Mouse (Mus musculus): ENCODE measurements around the gene Ubxn6. TPM values are rescaled to one million over a fixed set of nuclear protein-coding genes. Genes with fewer than 3 reads are reported as not detected.

Ubxn6 gene
- polyA plus RNA-seq, 1 experiment from 2014 or later = 14.2 TPM

DNA sequence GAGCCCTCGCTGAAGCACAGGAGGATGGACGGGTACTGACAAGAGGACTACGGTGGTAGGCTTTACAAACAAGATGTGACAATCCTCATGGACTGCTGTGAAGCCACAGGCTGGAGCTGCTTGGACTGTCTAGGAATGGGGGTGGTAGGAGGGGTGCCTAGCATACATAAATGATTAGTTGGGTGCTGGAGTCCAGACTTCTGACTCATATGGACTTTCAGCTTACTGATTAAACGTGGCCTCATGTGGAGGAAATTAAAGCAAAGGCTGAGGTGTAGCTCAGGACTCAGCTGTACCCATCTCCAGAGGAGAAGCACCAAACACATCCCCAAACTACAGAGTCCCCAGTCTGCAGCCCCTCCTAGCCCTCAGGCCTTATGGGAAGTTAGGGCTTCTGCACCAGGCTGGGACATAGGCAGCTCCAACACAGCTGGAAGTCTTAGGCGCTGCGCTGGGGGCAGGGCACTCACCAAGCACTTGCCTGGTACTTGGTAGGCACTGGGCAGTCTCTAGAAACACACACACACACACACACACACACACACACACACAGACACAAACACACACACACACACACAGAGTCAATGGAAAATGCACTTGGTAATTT, 42.6 kb downstream of the Ubxn6 start:
- H3K4me2 ChIP-seq = peak overlapping the region; percentile 21; the same call in 1 of the 2 replicates
- peak overlapping the region; percentile 98; the same call in 1 of the 2 replicates for H3K9ac ChIP-seq
- no peak for DNase-seq
- H3K27me3 ChIP-seq = no peaks in the 10 kb centered on the region
- H3K4me3 ChIP-seq (replicated peaks) = no peak overlapping the region
- no peaks in the 10 kb centered on the region for H3K9me3 ChIP-seq (replicated peaks)
- no peak for ATAC-seq (ENCODE audit: low read depth)
- 71% methylated on average over 6 of the region's 6 CpGs for WGBS (ENCODE audit: insufficient replicate concordance)
- H3K4me1 ChIP-seq (replicated peaks) = peaks cover 87% of the 10 kb centered on the region
- H3K36me3 ChIP-seq = peaks cover 61% of the 10 kb centered on the region
- H3K27ac ChIP-seq = peak overlapping the region; percentile 53

DNA sequence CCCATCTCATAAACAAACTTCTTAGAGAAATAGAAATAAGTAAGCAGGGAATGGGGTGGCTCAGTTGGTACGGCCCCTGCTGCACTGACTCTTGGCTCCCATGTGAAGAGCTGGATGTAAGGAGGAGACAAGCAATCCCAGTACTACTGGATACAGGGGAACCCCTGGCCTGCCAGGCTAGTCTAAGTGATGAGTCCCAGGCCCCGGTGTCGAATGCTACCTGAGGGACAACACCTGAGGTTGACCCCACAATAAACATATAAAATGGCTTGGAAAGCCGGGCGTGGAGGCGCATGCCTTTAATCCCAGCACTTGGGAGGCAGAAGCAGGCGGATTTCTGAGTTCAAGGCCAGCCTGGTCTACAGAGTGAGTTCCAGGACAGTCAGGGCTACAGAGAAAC, 43.4 kb downstream of the Ubxn6 start:
- no peak for DNase-seq
- H3K36me3 ChIP-seq = peaks cover 69% of the 10 kb centered on the region
- no peak for ATAC-seq (ENCODE audit: low read depth)
- 0 out of 2 replicates have a peak overlapping the region, but pooled peaks have one; percentile 15 for H3K9ac ChIP-seq
- no peaks in the 10 kb centered on the region for H3K9me3 ChIP-seq (replicated peaks)
- H3K4me1 ChIP-seq (replicated peaks) = peaks cover 89% of the 10 kb centered on the region
- no peak overlapping the region for H3K4me3 ChIP-seq (replicated peaks)
- WGBS (ENCODE audit: insufficient replicate concordance) = 77% methylated on average over 7 of the region's 7 CpGs
- no peaks in the 10 kb centered on the region for H3K27me3 ChIP-seq
- H3K4me2 ChIP-seq = peak overlapping the region; percentile 14; the same call in 1 of the 2 replicates
- peak overlapping the region; percentile 68 for H3K27ac ChIP-seq

DNA sequence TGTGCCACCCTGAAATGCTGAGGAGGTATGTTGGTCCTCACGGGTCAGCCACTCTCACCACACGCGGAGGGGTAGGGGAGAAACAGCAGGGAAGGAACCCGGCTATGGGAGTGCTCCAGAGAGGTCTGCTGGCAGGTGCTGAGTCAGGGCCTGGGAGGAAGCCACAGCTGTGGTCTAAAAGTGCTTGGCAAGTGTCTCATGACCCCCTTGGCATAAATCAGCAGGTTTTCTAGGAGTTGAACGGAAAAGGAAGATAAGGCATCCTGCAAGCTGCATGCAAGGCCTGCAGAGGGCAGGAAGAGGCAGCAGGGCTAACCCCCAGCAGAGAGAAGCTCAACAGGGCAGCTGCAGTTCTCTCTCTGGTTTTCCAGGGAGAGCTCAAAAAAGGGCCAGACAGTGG, 43.9 kb downstream of the Ubxn6 start:
- Histone ChIP-seq H3K4me2 (peak overlapping the region; percentile 14; the same call in 1 of the 2 replicates), H3K9ac (0 out of 2 replicates have a peak overlapping the region, but pooled peaks have one; percentile 15), H3K4me3 (replicated peaks) (no peak overlapping the region), H3K4me1 (replicated peaks) (peaks cover 94% of the 10 kb centered on the region), H3K9me3 (replicated peaks) (no peaks in the 10 kb centered on the region), H3K27me3 (no peaks in the 10 kb centered on the region), H3K27ac (peak overlapping the region; percentile 68), H3K36me3 (peaks cover 70% of the 10 kb centered on the region)
- no peak for DNase-seq
- 18% methylated on average over 5 of the region's 5 CpGs for WGBS (ENCODE audit: insufficient replicate concordance)
- peak; percentile 54 for ATAC-seq (ENCODE audit: low read depth)

DNA sequence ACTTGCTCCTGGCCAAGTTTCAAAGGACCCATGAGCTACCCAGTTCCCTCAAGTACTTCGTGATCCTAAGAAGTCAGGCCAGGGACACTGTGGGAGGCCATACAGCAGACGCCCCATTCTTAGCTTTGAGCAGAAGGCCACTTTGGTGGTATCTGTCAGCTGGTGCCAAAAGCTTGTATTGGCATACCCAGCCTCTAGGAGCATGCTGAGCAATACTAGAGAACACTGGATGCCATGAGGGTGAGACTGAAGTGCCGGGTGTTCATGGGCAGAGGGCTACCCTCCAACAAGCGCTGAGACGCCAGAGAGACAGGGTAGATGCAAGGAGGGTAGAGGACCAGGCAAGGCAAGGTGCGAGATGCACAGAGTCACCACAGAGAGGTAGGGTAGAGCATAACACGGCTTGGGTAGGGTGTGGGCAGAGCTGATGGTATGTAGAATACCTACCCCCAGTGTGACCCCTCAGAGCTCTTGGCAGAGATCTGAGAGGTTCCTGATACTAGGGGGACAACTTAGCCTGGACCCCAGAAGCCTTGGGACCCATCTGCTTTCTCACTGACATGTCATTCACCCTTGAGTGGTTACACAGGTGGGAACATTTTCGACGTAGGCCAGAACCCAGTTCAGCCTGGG, 44.5 kb downstream of the Ubxn6 start:
- WGBS (ENCODE audit: insufficient replicate concordance) = 85% methylated on average over 9 of the region's 9 CpGs
- Histone ChIP-seq H3K27me3 (no peaks in the 10 kb centered on the region), H3K27ac (peak overlapping the region; percentile 45; the same call in 1 of the 2 replicates), H3K9me3 (replicated peaks) (no peaks in the 10 kb centered on the region), H3K9ac (no peak overlapping the region), H3K4me1 (replicated peaks) (peaks cover 94% of the 10 kb centered on the region), H3K36me3 (peaks cover 70% of the 10 kb centered on the region), H3K4me3 (replicated peaks) (no peak overlapping the region), H3K4me2 (0 out of 2 replicates have a peak overlapping the region, but pooled peaks have one; percentile 6)
- ATAC-seq (ENCODE audit: low read depth) = no peak
- no peak for DNase-seq

DNA sequence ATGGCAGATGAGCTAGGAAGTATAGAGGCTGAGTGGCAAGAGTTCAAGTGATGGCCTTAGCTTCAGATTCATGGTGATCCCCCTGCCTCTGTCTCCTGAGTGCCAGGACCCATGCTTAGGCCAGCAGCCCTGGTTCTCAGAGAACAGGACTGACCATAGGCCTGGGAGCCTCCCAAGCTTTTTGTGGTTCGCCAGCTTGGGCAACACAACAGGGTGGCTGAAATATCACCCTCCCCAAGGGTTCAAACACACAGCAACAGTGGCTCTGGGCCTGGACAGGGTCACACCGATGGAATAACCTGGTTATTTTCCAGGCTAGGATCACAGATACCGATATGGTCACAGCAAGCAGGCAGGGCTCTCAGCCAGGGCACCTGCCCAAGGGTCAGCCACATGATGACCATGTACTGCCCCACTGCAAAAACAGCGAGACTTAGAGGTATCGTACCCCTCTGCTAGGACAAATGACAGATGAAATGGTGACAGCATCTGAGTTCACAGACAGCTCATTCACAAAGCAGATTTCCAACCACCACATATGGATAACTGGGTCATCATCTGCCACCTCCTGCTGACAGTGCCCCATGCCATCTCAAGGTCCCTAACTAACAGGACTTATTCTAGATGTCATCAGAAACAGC, 46.9 kb downstream of the Ubxn6 start:
- no peak overlapping the region for H3K27ac ChIP-seq
- no peak for DNase-seq
- H3K27me3 ChIP-seq = no peaks in the 10 kb centered on the region
- no peak overlapping the region for H3K9ac ChIP-seq
- H3K4me3 ChIP-seq (replicated peaks) = no peak overlapping the region
- H3K36me3 ChIP-seq = peaks cover 63% of the 10 kb centered on the region
- WGBS (ENCODE audit: insufficient replicate concordance) = 81% methylated on average over 5 of the region's 5 CpGs
- H3K4me1 ChIP-seq (replicated peaks) = peaks cover 94% of the 10 kb centered on the region
- H3K9me3 ChIP-seq (replicated peaks) = no peaks in the 10 kb centered on the region
- H3K4me2 ChIP-seq = no peak overlapping the region
- no peak for ATAC-seq (ENCODE audit: low read depth)

DNA sequence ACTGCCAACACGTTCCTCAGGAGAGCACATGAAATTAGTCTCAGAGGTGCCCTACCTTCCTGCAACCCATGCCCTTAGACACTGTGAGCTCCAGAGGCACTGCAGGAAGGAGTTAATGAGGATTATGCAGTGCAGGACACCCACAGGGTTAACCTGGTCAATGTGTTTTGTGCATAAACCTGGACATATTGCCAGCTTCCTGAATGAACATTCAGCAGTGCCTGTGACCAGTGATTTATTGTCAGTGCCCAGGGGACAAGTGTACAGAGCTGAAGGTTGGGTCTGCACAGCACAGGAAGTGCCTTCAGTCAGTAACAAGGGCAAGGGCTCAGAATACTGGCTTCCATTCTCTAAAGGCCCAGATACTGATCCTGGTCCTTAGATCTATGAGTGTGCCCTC, 47.9 kb downstream of the Ubxn6 start:
- H3K4me2 ChIP-seq = no peak overlapping the region
- no peak overlapping the region for H3K4me3 ChIP-seq (replicated peaks)
- H3K9me3 ChIP-seq (replicated peaks) = no peaks in the 10 kb centered on the region
- no peak for ATAC-seq (ENCODE audit: low read depth)
- WGBS (ENCODE audit: insufficient replicate concordance) = 68% methylated on average over 1 of the region's 1 CpGs
- H3K4me1 ChIP-seq (replicated peaks) = peaks cover 94% of the 10 kb centered on the region
- no peak for DNase-seq
- H3K27me3 ChIP-seq = no peaks in the 10 kb centered on the region
- peaks cover 66% of the 10 kb centered on the region for H3K36me3 ChIP-seq
- H3K27ac ChIP-seq = no peak overlapping the region
- no peak overlapping the region; the same call in 1 of the 2 replicates for H3K9ac ChIP-seq

DNA sequence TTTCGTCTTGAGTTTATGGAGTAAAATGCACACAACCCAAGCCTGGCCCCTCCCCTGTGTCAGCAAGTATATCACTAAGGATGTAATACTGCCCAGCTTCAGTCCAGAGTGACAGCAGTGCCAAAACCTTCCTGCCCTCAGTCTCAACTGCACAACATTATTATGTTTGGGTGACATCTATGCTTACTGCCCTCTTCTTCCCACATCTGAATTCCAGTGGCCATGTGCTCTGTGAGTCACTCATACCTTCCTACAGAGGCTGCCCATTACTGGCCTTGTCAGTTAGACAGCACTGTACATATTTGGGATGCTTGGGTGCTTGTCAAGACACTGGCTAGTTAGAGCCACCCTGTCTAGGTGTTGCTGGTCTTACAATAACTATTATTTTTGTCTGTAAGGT, 48.5 kb downstream of the Ubxn6 start:
- ATAC-seq (ENCODE audit: low read depth) = no peak
- Histone ChIP-seq H3K4me3 (replicated peaks) (no peak overlapping the region), H3K9ac (no peak overlapping the region), H3K4me1 (replicated peaks) (peaks cover 91% of the 10 kb centered on the region), H3K27me3 (no peaks in the 10 kb centered on the region), H3K27ac (no peak overlapping the region), H3K4me2 (no peak overlapping the region), H3K36me3 (peaks cover 64% of the 10 kb centered on the region), H3K9me3 (replicated peaks) (no peaks in the 10 kb centered on the region)
- 78% methylated on average over 1 of the region's 1 CpGs for WGBS (ENCODE audit: insufficient replicate concordance)
- DNase-seq = no peak

DNA sequence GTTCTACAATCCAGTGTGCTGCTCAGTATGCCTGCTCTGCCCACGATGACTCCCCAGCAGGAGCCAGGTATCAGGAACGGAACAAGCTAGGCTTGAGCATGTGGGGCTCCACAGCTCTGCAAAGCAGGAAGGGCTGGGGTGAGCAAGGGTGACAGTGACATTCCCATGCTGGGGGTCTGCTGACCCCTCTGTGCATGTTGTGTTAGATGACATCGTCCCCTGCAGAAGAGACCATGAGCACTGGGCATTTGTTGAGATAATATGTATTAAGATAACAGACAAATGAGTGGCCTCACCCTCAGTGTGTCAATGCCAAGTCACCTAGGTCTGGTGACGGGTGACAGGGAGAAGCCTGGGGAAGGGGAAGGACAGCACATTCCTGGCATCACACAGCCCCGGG, 49.9 kb downstream of the Ubxn6 start:
- Histone ChIP-seq H3K27me3 (no peaks in the 10 kb centered on the region), H3K27ac (no peak overlapping the region), H3K36me3 (peaks cover 62% of the 10 kb centered on the region), H3K4me2 (no peak overlapping the region), H3K9me3 (replicated peaks) (no peaks in the 10 kb centered on the region), H3K4me3 (replicated peaks) (no peak overlapping the region), H3K9ac (no peak overlapping the region), H3K4me1 (replicated peaks) (peaks cover 81% of the 10 kb centered on the region)
- DNase-seq (no peak), ATAC-seq (ENCODE audit: low read depth) (no peak)
- 66% methylated on average over 5 of the region's 5 CpGs for WGBS (ENCODE audit: insufficient replicate concordance)

DNA sequence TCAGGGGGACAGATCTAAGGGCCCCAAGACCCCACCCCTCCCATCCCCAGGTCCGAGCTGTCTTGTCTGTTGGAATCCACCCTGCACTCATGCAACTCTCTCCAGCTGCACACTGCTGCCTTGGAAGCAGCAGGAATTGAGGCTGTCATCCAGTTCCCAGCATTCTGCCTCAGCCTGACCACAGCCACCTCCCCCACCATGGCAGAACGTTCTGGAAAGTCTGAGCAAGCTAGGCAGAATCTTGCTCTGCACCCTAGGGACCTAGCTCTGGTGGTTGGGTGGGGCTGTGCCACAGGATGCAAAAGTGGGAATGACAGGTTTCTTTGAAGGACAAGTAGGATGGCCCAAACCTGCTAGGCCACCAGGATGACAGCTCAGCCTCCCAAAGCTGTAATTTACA, 50.4 kb downstream of the Ubxn6 start:
- H3K4me2 ChIP-seq = no peak overlapping the region
- no peaks in the 10 kb centered on the region for H3K9me3 ChIP-seq (replicated peaks)
- DNase-seq (no peak), ATAC-seq (ENCODE audit: low read depth) (no peak)
- peaks cover 63% of the 10 kb centered on the region for H3K36me3 ChIP-seq
- H3K27ac ChIP-seq = no peak overlapping the region
- no peak overlapping the region for H3K9ac ChIP-seq
- no peak overlapping the region for H3K4me3 ChIP-seq (replicated peaks)
- WGBS (ENCODE audit: insufficient replicate concordance) = 63% methylated on average over 2 of the region's 2 CpGs
- peaks cover 76% of the 10 kb centered on the region for H3K4me1 ChIP-seq (replicated peaks)
- no peaks in the 10 kb centered on the region for H3K27me3 ChIP-seq

DNA sequence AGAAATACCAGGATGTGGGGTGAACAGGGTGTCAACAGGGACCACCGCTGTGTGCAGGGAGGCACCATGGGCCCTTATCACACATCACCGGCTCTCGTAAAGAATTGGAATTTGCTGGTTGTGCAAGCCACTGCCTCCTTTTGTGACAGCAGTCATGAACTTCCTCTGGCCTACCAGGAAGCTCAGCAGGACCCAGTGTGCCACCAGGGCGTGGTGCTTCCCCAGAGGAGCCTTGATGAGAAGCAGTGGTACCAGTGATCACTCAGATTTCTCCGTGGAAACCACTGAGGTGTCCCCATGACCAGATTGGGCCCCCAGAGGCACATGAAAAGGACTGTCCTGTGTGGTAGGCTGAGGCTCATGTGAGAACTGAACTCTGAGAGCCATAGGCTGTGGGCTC, 51.4 kb downstream of the Ubxn6 start:
- DNase-seq (no peak), ATAC-seq (ENCODE audit: low read depth) (0 out of 2 replicates have a peak, but pooled peaks have one; percentile 11)
- no peaks in the 10 kb centered on the region for H3K9me3 ChIP-seq (replicated peaks)
- peaks cover 63% of the 10 kb centered on the region for H3K36me3 ChIP-seq
- H3K27ac ChIP-seq = no peak overlapping the region
- WGBS (ENCODE audit: insufficient replicate concordance) = 40% methylated on average over 5 of the region's 5 CpGs
- no peak overlapping the region for H3K4me2 ChIP-seq
- peaks cover 68% of the 10 kb centered on the region for H3K4me1 ChIP-seq (replicated peaks)
- no peak overlapping the region for H3K4me3 ChIP-seq (replicated peaks)
- no peak overlapping the region for H3K9ac ChIP-seq
- no peaks in the 10 kb centered on the region for H3K27me3 ChIP-seq

DNA sequence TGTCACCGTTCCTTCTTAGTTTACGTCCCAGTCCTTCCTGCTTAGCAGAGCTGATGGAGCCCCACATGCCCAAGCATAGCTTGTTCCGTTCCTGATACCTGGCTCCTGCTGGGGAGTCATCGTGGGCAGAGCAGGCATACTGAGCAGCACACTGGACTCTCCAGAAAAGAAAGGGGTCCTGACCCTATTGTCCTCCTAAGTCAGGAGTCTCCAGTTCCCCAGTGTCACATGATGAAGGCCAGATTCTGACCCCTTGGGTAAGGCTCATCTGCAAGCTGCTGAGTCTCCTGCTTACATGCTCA, 51.9 kb downstream of the Ubxn6 start:
- DNase-seq = no peak
- WGBS (ENCODE audit: insufficient replicate concordance) = 82% methylated on average over 4 of the region's 4 CpGs
- no peak for ATAC-seq (ENCODE audit: low read depth)
- Histone ChIP-seq H3K4me1 (replicated peaks) (peaks cover 63% of the 10 kb centered on the region), H3K4me2 (no peak overlapping the region), H3K27me3 (no peaks in the 10 kb centered on the region), H3K4me3 (replicated peaks) (no peak overlapping the region), H3K9me3 (replicated peaks) (no peaks in the 10 kb centered on the region), H3K27ac (no peak overlapping the region), H3K9ac (no peak overlapping the region), H3K36me3 (peaks cover 63% of the 10 kb centered on the region)
